Mouse (Mus musculus): Measurements from ENCODE around the gene Furin.

DNA sequence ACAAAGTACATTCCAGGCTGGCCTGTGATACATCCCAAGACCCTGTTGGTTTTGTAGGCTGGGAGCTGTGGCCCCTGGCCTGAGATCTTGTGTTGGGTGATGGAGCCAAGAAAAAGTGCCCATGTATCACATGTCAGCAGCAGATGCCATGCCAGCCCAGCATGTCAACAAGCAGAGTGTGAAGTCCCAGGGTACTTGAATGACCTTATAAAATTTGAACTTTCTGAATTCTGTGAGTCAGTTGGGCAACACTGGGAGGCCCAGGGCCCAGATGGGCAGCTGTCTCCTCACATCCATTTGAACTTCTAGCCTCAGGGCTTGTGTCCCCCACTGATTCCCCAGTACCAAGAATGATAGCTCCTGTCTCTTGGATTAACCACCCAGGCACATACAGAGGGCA lies 12.4 kb upstream of the Furin start:
- no peak for TF ChIP-seq CTCF (IDR thresholded peaks at IDR 0.05)
- TF ChIP-seq EP300 (IDR thresholded peaks at IDR 0.05): no peak
